Mouse (Mus musculus) ES-CJ7 (cell line): ENCODE measurements around the gene Baz2b.
"Not testable (repeated sequence)": the region's sequence is repeated elsewhere in the genome, so short reads cannot be mapped to it uniquely, and the experiment has no call there.

Experiments
- DNase-seq: peaks from one replicate; pipeline ENCODE4 v3.0.0; 2011; ENCODE audit warnings: low read depth, low spot score

Baz2b gene

GRCm38 (mm10) chr2:60089528-60090247 is 120.0 kb downstream of the Baz2b start:
- peak; percentile 19 for DNase-seq

GRCm38 (mm10) chr2:60088785-60089527 is 120.7 kb downstream of the Baz2b start:
- no peak for DNase-seq

- DNase-seq: no peak
These were observed 123.3 kb downstream of the Baz2b start for GRCm38 (mm10) chr2:60086197-60086903.

GRCm38 (mm10) chr2:60084823-60085222 is 124.8 kb downstream of the Baz2b start:
- DNase-seq: peak; percentile 46

GRCm38 (mm10) chr2:60082984-60083636 is 126.5 kb downstream of the Baz2b start:
- peak; percentile 34 for DNase-seq

- DNase-seq: no peak
These were observed 127.4 kb downstream of the Baz2b start for GRCm38 (mm10) chr2:60082225-60082624.

GRCm38 (mm10) chr2:60080831-60081230 is 128.8 kb downstream of the Baz2b start:
- DNase-seq: peak; percentile 71

- no peak for DNase-seq
These were observed 132.0 kb downstream of the Baz2b start for GRCm38 (mm10) chr2:60077631-60078030.

GRCm38 (mm10) chr2:60076800-60077199 is 132.8 kb downstream of the Baz2b start:
- DNase-seq: no peak

- peak; percentile 43 for DNase-seq
These were observed 133.6 kb downstream of the Baz2b start for GRCm38 (mm10) chr2:60076025-60076424.

GRCm38 (mm10) chr2:60073798-60074197 is 135.8 kb downstream of the Baz2b start:
- DNase-seq: not testable (repeated sequence)

GRCm38 (mm10) chr2:60071813-60072212 is 137.8 kb downstream of the Baz2b start:
- no peak for DNase-seq

- DNase-seq: no peak
These were observed 138.7 kb downstream of the Baz2b start for GRCm38 (mm10) chr2:60070938-60071337.

GRCm38 (mm10) chr2:60068468-60068867 is 141.2 kb downstream of the Baz2b start:
- no peak for DNase-seq

- DNase-seq: no peak
These were observed 144.2 kb downstream of the Baz2b start for GRCm38 (mm10) chr2:60065415-60065814.

GRCm38 (mm10) chr2:60060185-60060775 is 149.4 kb downstream of the Baz2b start:
- DNase-seq: no peak

- no peak for DNase-seq
These were observed 150.3 kb downstream of the Baz2b start for GRCm38 (mm10) chr2:60059300-60059699.

- no peak for DNase-seq
These were observed 153.6 kb downstream of the Baz2b start for GRCm38 (mm10) chr2:60056043-60056442.

GRCm38 (mm10) chr2:60054808-60055535 is 154.7 kb downstream of the Baz2b start:
- no peak for DNase-seq

- DNase-seq: no peak
These were observed 156.2 kb downstream of the Baz2b start for GRCm38 (mm10) chr2:60053222-60054010.
